Mouse (Mus musculus) ES-E14 (cell line): ENCODE results near the gene Adamts8. TPM values are rescaled to one million over a fixed set of nuclear protein-coding genes. Genes with fewer than 3 reads are reported as not detected.

Experiments
- DNase-seq: peaks from one replicate; pipeline ENCODE4 v3.0.0-alpha.2; 2013; ENCODE audit warnings: low read depth, low spot score
- H3K27ac ChIP-seq: 2 replicates; pipeline ENCODE4 v1.5.1; 2012; ENCODE audit warnings: low read depth, mild to moderate bottlenecking, low read length, moderate library complexity, mixed read lengths; ENCODE audit not compliant: poor library complexity, insufficient read depth, severe bottlenecking
- H3K36me3 ChIP-seq: 2 replicates; pipeline ENCODE4 v1.6.1; 2012; ENCODE audit warnings: mild to moderate bottlenecking, low read length, moderate library complexity, mixed read lengths; ENCODE audit not compliant: control insufficient read depth, poor library complexity, insufficient read depth, severe bottlenecking
- H3K4me1 ChIP-seq, 2 experiments: fragments of 150-350 bp in 1 of 2; sonication (generic) in 1 of 2; 2 replicates each; pipeline ENCODE4 v1.6.1; 2012; ENCODE audit warnings: low read length in 2 of 2, mild to moderate bottlenecking in 1 of 2, mixed read lengths in 1 of 2; ENCODE audit not compliant: control insufficient read depth in 2 of 2, insufficient read depth in 2 of 2, poor library complexity in 1 of 2
- H3K4me3 ChIP-seq, 2 experiments: fragments of 150-350 bp in 1 of 2; sonication (generic) in 1 of 2; 2 replicates each; pipeline ENCODE4 v1.5.1; 2012; ENCODE audit warnings: low read length in 2 of 2, low read depth in 1 of 2, mild to moderate bottlenecking in 1 of 2, mixed read lengths in 1 of 2; ENCODE audit not compliant: insufficient read depth in 1 of 2, poor library complexity in 1 of 2, severe bottlenecking in 1 of 2
- H3K9ac ChIP-seq: 2 replicates; pipeline ENCODE4 v1.6.1; 2012; ENCODE audit warnings: low read depth, mild to moderate bottlenecking, low read length, mixed read lengths; ENCODE audit not compliant: poor library complexity, insufficient read depth, severe bottlenecking
- H3K9me3 ChIP-seq: fragments of 150-350 bp; sonication (generic); 2 replicates; pipeline ENCODE4 v1.6.1; 2012; ENCODE audit warnings: low read depth, mild to moderate bottlenecking, low read length; ENCODE audit not compliant: control insufficient read depth, insufficient read depth
- CHD2 ChIP-seq: IDR thresholded peaks from 2 replicates; pipeline ENCODE4 v1.6.1; 2014; ENCODE audit warnings: mild to moderate bottlenecking, low read depth, low read length, inconsistent platforms
- HCFC1 ChIP-seq: IDR thresholded peaks from 2 replicates; pipeline ENCODE4 v1.6.1; 2012; ENCODE audit warnings: low read length, inconsistent platforms, borderline replicate concordance; ENCODE audit not compliant: insufficient read depth
- MAFK ChIP-seq: IDR thresholded peaks from 2 replicates; pipeline ENCODE4 v1.6.1; 2014; ENCODE audit warnings: mild to moderate bottlenecking, low read depth, low read length, inconsistent platforms; ENCODE audit not compliant: insufficient read depth
- ZC3H11A ChIP-seq: IDR thresholded peaks from 2 replicates; pipeline ENCODE4 v1.6.1; 2012; ENCODE audit warnings: low read depth, mild to moderate bottlenecking, inconsistent platforms, low read length, borderline replicate concordance
- ZNF384 ChIP-seq: IDR thresholded peaks from 2 replicates; pipeline ENCODE4 v1.6.1; 2012; ENCODE audit warnings: low read depth, low read length, inconsistent platforms
- in situ Hi-C, 2 experiments: fragments of 600-800 bp; cut with MboI; formaldehyde crosslinking; loops; one replicate each; pipeline ENCODE4 v1.15.1; 2025; ENCODE audit warnings: low sequenced_read_pairs in 2 of 2, inconsistent platforms in 1 of 2; ENCODE audit not compliant: unreplicated experiment in 2 of 2
- total RNA-seq: library from RNA; depleted of rRNA; stranded (reverse); fragments of 300-350 nt; gene quantifications from 2 replicates; pipeline ENCODE4 v1.2.3, GENCODE M21; 2012

Gene Adamts8
- total RNA-seq, 1 experiment: 5.4 TPM

GRCm38 (mm10) chr9:30932346-30932745 lies 10.0 kb upstream of the Adamts8 start:
- Histone ChIP-seq H3K4me1 (no peaks in the 10 kb centered on the region), H3K4me3 (no peak overlapping the region), H3K9ac (no peak overlapping the region), H3K9me3 (no peaks in the 10 kb centered on the region), H3K36me3 (no peaks in the 10 kb centered on the region), H3K27ac (no peak overlapping the region)
- in situ Hi-C loops: no loop called here
- no peak for DNase-seq
- TF ChIP-seq CHD2 (no peak), HCFC1 (no peak), ZC3H11A (no peak), ZNF384 (no peak), MAFK (no peak)

- Histone ChIP-seq H3K9ac (no peak overlapping the region), H3K36me3 (no peaks in the 10 kb centered on the region), H3K9me3 (no peaks in the 10 kb centered on the region), H3K4me3 (no peak overlapping the region), H3K4me1 (no peaks in the 10 kb centered on the region), H3K27ac (no peak overlapping the region)
- TF ChIP-seq CHD2: no peak
- no peak for TF ChIP-seq ZC3H11A
- no peak for TF ChIP-seq ZNF384
- TF ChIP-seq HCFC1: no peak
- TF ChIP-seq MAFK: no peak
- DNase-seq: no peak
- in situ Hi-C loops: no loop called here
Measured at GRCm38 (mm10) chr9:30934827-30935226, 7.5 kb upstream of the Adamts8 start.

- H3K4me3 ChIP-seq: no peak overlapping the region
- TF ChIP-seq ZC3H11A: peak; percentile 99
- TF ChIP-seq CHD2: no peak
- TF ChIP-seq ZNF384: 0 out of 2 replicates have a peak, but pooled peaks have one; percentile 34
- TF ChIP-seq HCFC1: no peak
- no peak for TF ChIP-seq MAFK
- H3K9ac ChIP-seq: no peak overlapping the region
- no peaks in the 10 kb centered on the region for H3K36me3 ChIP-seq
- peaks cover 0 to 1% of the 10 kb centered on the region in 2 experiments; a peak in 1 of 4 replicates for H3K4me1 ChIP-seq
- peak; percentile 52 for DNase-seq
- H3K27ac ChIP-seq: no peak overlapping the region
- in situ Hi-C loops: no loop called here
- no peaks in the 10 kb centered on the region for H3K9me3 ChIP-seq
Measured at GRCm38 (mm10) chr9:30936674-30937438, 5.5 kb upstream of the Adamts8 start.

- H3K9me3 ChIP-seq: no peaks in the 10 kb centered on the region
- DNase-seq: peak; percentile 92
- no peak overlapping the region for H3K27ac ChIP-seq
- no peaks in the 10 kb centered on the region for H3K36me3 ChIP-seq
- in situ Hi-C loops: loop anchor here (5.0 to 10.0 kb wide), 3 partner anchors 147 to 466 kb away; no protein-coding TSS in a partner anchor
- no peak overlapping the region for H3K4me3 ChIP-seq
- H3K9ac ChIP-seq: no peak overlapping the region
- H3K4me1 ChIP-seq: peaks cover 0 to 7% of the 10 kb centered on the region in 2 experiments; a peak in 1 of 4 replicates
- TF ChIP-seq HCFC1 (no peak), ZNF384 (no peak), ZC3H11A (peak; percentile 99)
Measured at GRCm38 (mm10) chr9:30940328-30940727, 2.0 kb upstream of the Adamts8 start.
